Mouse (Mus musculus) heart, postnatal 0 days (tissue): Measurements from ENCODE around the gene Greb1. TPM values are rescaled to one million over a fixed set of nuclear protein-coding genes. Genes with fewer than 3 reads are reported as not detected.

ENCODE experiments used
- ATAC-seq: fragments of 200-750 bp; cut with Nextera tagmentation; 2 replicates; pipeline ENCODE4 v1.8.0; 2017; ENCODE audit warnings: low read depth, moderate number of reproducible peaks, moderate library complexity; ENCODE audit not compliant: insufficient read depth
- DNase-seq: peaks from one replicate; pipeline ENCODE4 v3.0.0-alpha.2; 2016; ENCODE audit warnings: low spot score
- H3K27ac ChIP-seq: fragments of 300-500 bp; sonication (generic); 2 replicates; pipeline ENCODE4 v1.5.1; 2014; ENCODE audit warnings: low read depth, mild to moderate bottlenecking
- H3K27me3 ChIP-seq: fragments of 300-500 bp; sonication (generic); 2 replicates; pipeline ENCODE4 v1.6.1; 2014; ENCODE audit warnings: low read length, mixed read lengths; ENCODE audit not compliant: control insufficient read depth, insufficient read depth
- H3K36me3 ChIP-seq: fragments of 300-500 bp; sonication (generic); replicated peaks from 2 replicates; pipeline ENCODE4 v1.6.1; 2014; ENCODE audit warnings: low read length, mixed read lengths; ENCODE audit not compliant: control insufficient read depth, insufficient read depth
- H3K4me1 ChIP-seq: fragments of 300-500 bp; sonication (generic); 2 replicates; pipeline ENCODE4 v1.6.1; 2014; ENCODE audit warnings: antibody characterized with exemption; ENCODE audit not compliant: control insufficient read depth, insufficient read depth
- H3K4me2 ChIP-seq: fragments of 300-500 bp; sonication (generic); 2 replicates; pipeline ENCODE4 v1.6.1; 2014; ENCODE audit warnings: low read depth, mild to moderate bottlenecking, low read length, moderate library complexity
- H3K4me3 ChIP-seq: fragments of 300-500 bp; sonication (generic); 2 replicates; pipeline ENCODE4 v1.5.1; 2014; ENCODE audit warnings: low read depth, low read length
- H3K9ac ChIP-seq: fragments of 300-500 bp; sonication (generic); replicated peaks from 2 replicates; pipeline ENCODE4 v1.6.1; 2014; ENCODE audit warnings: low read depth, low read length, mixed read lengths
- H3K9me3 ChIP-seq: fragments of 300-500 bp; sonication (generic); replicated peaks from 2 replicates; pipeline ENCODE4 v1.6.1; 2016; ENCODE audit warnings: low read length; ENCODE audit not compliant: control insufficient read depth
- CTCF ChIP-seq: IDR thresholded peaks from 2 replicates; pipeline ENCODE4 v1.5.1; 2016; ENCODE audit warnings: antibody characterized with exemption, control low read depth, low read depth
- EP300 ChIP-seq: IDR thresholded peaks from 2 replicates; pipeline ENCODE4 v1.6.1; 2016; ENCODE audit warnings: antibody characterized with exemption, low read depth
- WGBS: fragments of 180-500 bp; shearing (Covaris S2); extraction: QIAGEN DNeasy Blood & Tissue Kit; methylation state at CpG from one replicate; pipeline ENCODE4 v1.1.7; 2014; 5-methylcytosine and 5-hydroxymethylcytosine counted together
- polyA plus RNA-seq: library from polyadenylated mRNA; unstranded; fragments of >200 nt; fragmentation: Nextera tagmentation; extraction: Ambion mirVana; gene quantifications from 2 replicates; pipeline ENCODE4 v1.2.1, GENCODE M21; 2015
- total RNA-seq: library from RNA; depleted of rRNA; stranded (reverse); fragments of >200 nt; gene quantifications from 2 replicates; pipeline ENCODE4 v1.2.3, GENCODE M21; 2014; ENCODE audit warnings: low replicate concordance

The Greb1 gene
- total and polyA plus RNA-seq, 2 experiments from 2014 or later, result 0.11 to 0.15 TPM

GRCm38 (mm10) chr12:16817147-16817546 lies 16.5 kb upstream of the Greb1 start:
- no peak overlapping the region for H3K4me3 ChIP-seq
- no peak overlapping the region for H3K27ac ChIP-seq
- no peak for TF ChIP-seq CTCF
- TF ChIP-seq EP300, result no peak
- H3K27me3 ChIP-seq, result no peaks in the 10 kb centered on the region
- DNase-seq (no peak), ATAC-seq (no peak)
- H3K36me3 ChIP-seq, result peaks cover 65% of the 10 kb centered on the region
- no peak overlapping the region for H3K4me2 ChIP-seq
- peaks cover 5% of the 10 kb centered on the region for H3K4me1 ChIP-seq
- WGBS, result 80% methylated on average over 4 of the region's 4 CpGs
- no peak overlapping the region for H3K9ac ChIP-seq
- H3K9me3 ChIP-seq, result no peaks in the 10 kb centered on the region

- 4% methylated on average over 15 of the region's 15 CpGs for WGBS
- peak overlapping the region; percentile 52 for H3K9ac ChIP-seq
- DNase-seq (no peak), ATAC-seq (peak; percentile 13; the same call in 1 of the 2 replicates)
- TF ChIP-seq EP300 (no peak), CTCF (no peak)
- H3K27ac ChIP-seq, result no peak overlapping the region
- H3K4me2 ChIP-seq, result peak overlapping the region; percentile 66
- H3K27me3 ChIP-seq, result peaks cover 9% of the 10 kb centered on the region; the same call in 1 of the 2 replicates
- H3K9me3 ChIP-seq, result no peaks in the 10 kb centered on the region
- peaks cover 11% of the 10 kb centered on the region for H3K36me3 ChIP-seq
- peaks cover 12% of the 10 kb centered on the region for H3K4me1 ChIP-seq
- peak overlapping the region; percentile 62 for H3K4me3 ChIP-seq
These were observed 10.8 kb upstream of the Greb1 start for GRCm38 (mm10) chr12:16811477-16811876.

GRCm38 (mm10) chr12:16810525-16811431 lies 10.1 kb upstream of the Greb1 start, which contains the start of gene E2f6:
Gene E2f6 (plus strand): TSS chr12:16810963.
- Histone ChIP-seq H3K9me3 (no peaks in the 10 kb centered on the region), H3K27me3 (peaks cover 12% of the 10 kb centered on the region; the same call in 1 of the 2 replicates)

GRCm38 (mm10) chr12:16808045-16808444 lies 7.4 kb upstream of the Greb1 start:
- Histone ChIP-seq H3K9ac (no peak overlapping the region), H3K4me2 (no peak overlapping the region), H3K4me3 (no peak overlapping the region), H3K27me3 (peaks cover 15% of the 10 kb centered on the region; the same call in 1 of the 2 replicates), H3K9me3 (no peaks in the 10 kb centered on the region), H3K4me1 (peaks cover 12% of the 10 kb centered on the region), H3K36me3 (no peaks in the 10 kb centered on the region), H3K27ac (no peak overlapping the region)
- TF ChIP-seq EP300 (no peak), CTCF (peak; percentile 73)
- peak; percentile 51 for DNase-seq
- ATAC-seq, result peak; percentile 28
- whole genome bisulfite sequencing, result 31% methylated on average over 3 of the region's 3 CpGs

More at GRCm38 (mm10) chr12:16810525-16811431, 10.1 kb upstream of the Greb1 start, which contains the start of gene E2f6:
- H3K9ac ChIP-seq, result peak within 1 kb of the TSS; percentile 52
- H3K4me3 ChIP-seq, result peak within 1 kb of the TSS; percentile 62
- peak; percentile 65 for DNase-seq
- peak; percentile 79 for ATAC-seq
- peaks cover 12% of the 10 kb centered on the region for H3K4me1 ChIP-seq
- TF ChIP-seq CTCF, result no peak
- no peak for TF ChIP-seq EP300
- H3K36me3 ChIP-seq, result peaks cover 10% of the 10 kb centered on the region
- WGBS, result 5% methylated on average over 79 of the region's 81 CpGs
- 0 out of 2 replicates have a peak within 1 kb of the TSS, but pooled peaks have one; percentile 44 for H3K27ac ChIP-seq
- H3K4me2 ChIP-seq, result peak within 1 kb of the TSS; percentile 66

GRCm38 (mm10) chr12:16805511-16805910 lies 4.8 kb upstream of the Greb1 start:
- no peak overlapping the region for H3K4me2 ChIP-seq
- H3K9me3 ChIP-seq, result no peaks in the 10 kb centered on the region
- peak; percentile 72 for ATAC-seq
- no peaks in the 10 kb centered on the region for H3K36me3 ChIP-seq
- H3K4me3 ChIP-seq, result no peak overlapping the region
- H3K27ac ChIP-seq, result no peak overlapping the region
- H3K4me1 ChIP-seq, result 0 out of 2 replicates have a peak, but pooled peaks cover under 1% of the 10 kb centered on the region
- DNase-seq, result peak; percentile 81
- no peak for TF ChIP-seq EP300
- TF ChIP-seq CTCF, result peak; percentile 94
- H3K27me3 ChIP-seq, result peaks cover 31% of the 10 kb centered on the region
- WGBS, result 8% methylated on average over 5 of the region's 5 CpGs
- H3K9ac ChIP-seq, result no peak overlapping the region
